ENCODE assay signal across 8 mouse cellular contexts in genomic region chr8:70699834-70700554, GRCm38 (mm10). TPM values are rescaled to one million over a fixed set of nuclear protein-coding genes. Genes with fewer than 3 reads are reported as not detected.
A peak's percentile ranks its signal among the peaks of the same experiment; 100 is the strongest.
DNase-seq lines count a peak whose midpoint lies in the region; ATAC-seq and TF ChIP-seq lines count a peak whose summit lies in the region.

No protein-coding gene starts in this region.

- peak; percentile 64 for DNase-seq in CH12.LX (ENCODE audit: extremely low read depth)
- DNase-seq in cerebellum, adult 11-12 months, result peak; percentile 92
- peak; percentile 72 for DNase-seq in heart, postnatal 25 days (ENCODE audit: low spot score)
- peak; percentile 76 to 83 for DNase-seq in layer of hippocampus, adult 8-10 months (ENCODE audit: low spot score in 2 of 2)
- peak; percentile 88 for DNase-seq in lung, embryonic 14.5 days
- DNase-seq in ovary, postnatal 14 days (ENCODE audit: low spot score), result peak; percentile 67
- DNase-seq in thymus, postnatal 0 days (ENCODE audit: low spot score), result peak; percentile 90

- no peaks in the 10 kb centered on the region for H3K9me3 ChIP-seq in CH12.LX (replicated peaks; ENCODE audit: low read length)
- no peaks in the 10 kb centered on the region for H3K9me3 ChIP-seq in forebrain, embryonic 15.5 days
- no peaks in the 10 kb centered on the region for H3K9me3 ChIP-seq in lung, embryonic 14.5 days (ENCODE audit: low read depth, low read length)

- no peak overlapping the region for H3K4me2 ChIP-seq in CH12.LX (ENCODE audit: insufficient read depth, low read depth, poor library complexity, severe bottlenecking)
- H3K4me2 ChIP-seq in forebrain, embryonic 15.5 days (replicated peaks), result peak overlapping the region; percentile 69
- H3K4me2 ChIP-seq in lung, embryonic 14.5 days, result peak overlapping the region; percentile 73

- dilution Hi-C loops in CH12.LX (cut with MboI; ENCODE audit: extremely low pct_ligation_motif_present, extremely low pct_unique_long_range_greater_than_20kb, low sequenced_read_pairs), result no loop called here

- ATAC-seq in forebrain, embryonic 15.5 days (replicated peaks), result peak; percentile 7
- ATAC-seq in lung, embryonic 14.5 days (ENCODE audit: insufficient read depth), result no peak

- H3K4me3 ChIP-seq in CH12.LX (replicated peaks in 1 of 3; ENCODE audit: low read depth in 2 of 3, low read length in 2 of 3, poor library complexity in 1 of 3), result peak overlapping the region; percentile 80 to 99 (median 82)
- H3K4me3 ChIP-seq in forebrain, embryonic 15.5 days, result peak overlapping the region; percentile 95
- peak overlapping the region; percentile 97 for H3K4me3 ChIP-seq in lung, embryonic 14.5 days (ENCODE audit: low read depth, low read length)

- H3K27me3 ChIP-seq in CH12.LX (replicated peaks), result no peaks in the 10 kb centered on the region
- no peaks in the 10 kb centered on the region for H3K27me3 ChIP-seq in forebrain, embryonic 15.5 days
- no peaks in the 10 kb centered on the region for H3K27me3 ChIP-seq in lung, embryonic 14.5 days (ENCODE audit: insufficient read depth, low read length)

- TF ChIP-seq POLR2A in CH12.LX (IDR thresholded peaks at IDR 0.05; ENCODE audit: low read depth, low read length), result peak; percentile 39; the same call in 1 of the 2 replicates

- H3K36me3 ChIP-seq in CH12.LX (replicated peaks in 1 of 2; ENCODE audit: control insufficient read depth in 1 of 2, insufficient read depth in 1 of 2, low read length in 1 of 2), result peaks cover 0 to 31% of the 10 kb centered on the region in 2 experiments
- peaks cover 3% of the 10 kb centered on the region; the same call in 1 of the 2 replicates for H3K36me3 ChIP-seq in forebrain, embryonic 15.5 days
- H3K36me3 ChIP-seq in lung, embryonic 14.5 days (ENCODE audit: insufficient read depth), result peaks cover 20% of the 10 kb centered on the region

- peaks cover 8 to 47% of the 10 kb centered on the region in 2 experiments for H3K4me1 ChIP-seq in CH12.LX (ENCODE audit: control insufficient read depth in 1 of 2, insufficient read depth in 2 of 2)
- peaks cover 65% of the 10 kb centered on the region for H3K4me1 ChIP-seq in forebrain, embryonic 15.5 days
- H3K4me1 ChIP-seq in lung, embryonic 14.5 days (ENCODE audit: insufficient read depth), result peaks cover 23% of the 10 kb centered on the region

- TF ChIP-seq CTCF in CH12.LX (conservative IDR thresholded peaks at IDR 0.05 in 1 of 2, IDR thresholded peaks at IDR 0.05 in 1 of 2; ENCODE audit: low read depth in 2 of 2, low read length in 2 of 2), result no peak
- no peak for TF ChIP-seq CTCF in lung, embryonic 14.5 days (IDR thresholded peaks at IDR 0.05; ENCODE audit: low read depth)

- peak overlapping the region; percentile 99 for H3K9ac ChIP-seq in CH12.LX (ENCODE audit: insufficient read depth, low read depth)
- H3K9ac ChIP-seq in forebrain, embryonic 15.5 days (replicated peaks), result peak overlapping the region; percentile 100
- peak overlapping the region; percentile 99 for H3K9ac ChIP-seq in lung, embryonic 14.5 days

- no peak for TF ChIP-seq RAD21 in CH12.LX (IDR thresholded peaks at IDR 0.05; ENCODE audit: low read depth, low read length)

- peak overlapping the region; percentile 92 for H3K27ac ChIP-seq in CH12.LX (ENCODE audit: insufficient read depth, low read depth)
- H3K27ac ChIP-seq in forebrain, embryonic 15.5 days (replicated peaks), result peak overlapping the region; percentile 98
- H3K27ac ChIP-seq in lung, embryonic 14.5 days (ENCODE audit: low read depth), result peak overlapping the region; percentile 99

- under 1% methylated on average over 59 of the region's 59 CpGs for WGBS in forebrain, embryonic 15.5 days
- WGBS in lung, embryonic 14.5 days, result under 1% methylated on average over 58 of the region's 59 CpGs

- H3K79me2 ChIP-seq in CH12.LX (replicated peaks; ENCODE audit: control insufficient read depth, extremely low read depth, insufficient read depth, poor library complexity, severe bottlenecking), result peaks cover 23% of the 10 kb centered on the region

- no peak for TF ChIP-seq EP300 in CH12.LX (IDR thresholded peaks at IDR 0.05; ENCODE audit: low read length)

- intact Hi-C loops in heart, postnatal 25 days (cut with DNase I), result loop anchor here (1.0 to 2.0 kb wide), 2 partner anchors 27 to 69 kb away; partner anchors contain the start of gene Lsm4

- in situ Hi-C loops in CH12.LX (cut with MboI; ENCODE audit: low pct_ligation_motif_present, low pct_unique_long_range_greater_than_20kb, low sequenced_read_pairs), result no loop called here

TF ChIP-seq in CH12.LX, 34 proteins besides CTCF, POLR2A, EP300 and RAD21:
- no peak for TF ChIP-seq JUND (conservative IDR thresholded peaks at IDR 0.05; ENCODE audit: low read depth, low read length)
- TF ChIP-seq ZC3H11A (IDR thresholded peaks at IDR 0.05; ENCODE audit: low read depth, low read length), result no peak
- TF ChIP-seq MXI1 (IDR thresholded peaks at IDR 0.05; ENCODE audit: low read depth, low read length), result peak; percentile 1; the same call in 1 of the 2 replicates
- no peak for TF ChIP-seq MAZ (IDR thresholded peaks at IDR 0.05; ENCODE audit: low read depth, low read length)
- no peak for TF ChIP-seq POLR2AphosphoS2 (IDR thresholded peaks at IDR 0.05; ENCODE audit: low read depth, low read length)
- no peak; the same call in 1 of the 2 replicates for TF ChIP-seq ZMIZ1 (IDR thresholded peaks at IDR 0.05; ENCODE audit: low read depth, low read length)
- TF ChIP-seq NRF1 (IDR thresholded peaks at IDR 0.05; ENCODE audit: low read depth, low read length), result peak; percentile 85
- TF ChIP-seq KAT2A (IDR thresholded peaks at IDR 0.05; ENCODE audit: insufficient replicate concordance, low read length), result no peak
- TF ChIP-seq CHD1 (IDR thresholded peaks at IDR 0.05; ENCODE audit: low read depth, low read length), result peak; percentile 64; the same call in 1 of the 2 replicates
- TF ChIP-seq ZNF384 (IDR thresholded peaks at IDR 0.05; ENCODE audit: low read depth, low read length), result no peak

RNA-seq across cellular contexts. Expression of gene Jund, which starts 1.2 kb away (rescaled TPM):
- total RNA-seq in CH12.LX (2012; rRNA removed) (279 and 287 TPM in 2 replicates), CH12.LX (2014; rRNA removed) (147 and 191 TPM in 2 replicates)
- polyA plus RNA-seq in CH12.LX (2012; ENCODE audit: insufficient read length, low read depth), result 255 and 283 TPM in 2 replicates
- 89.0 and 96.0 TPM in 2 replicates for polyA plus RNA-seq in forebrain, embryonic 15.5 days (2015; fragmentation: Nextera tagmentation; extraction: Ambion mirVana)
- total RNA-seq in heart, postnatal 25 days (2021), result 100 to 1,000 TPM; 136 to 141 TPM
- total RNA-seq in layer of hippocampus, adult 8-10 months (2022), result 100 to 1,000 TPM; 149 to 190 (median 160) TPM
- 70.1 and 72.9 TPM in 2 replicates for polyA plus RNA-seq in lung, embryonic 14.5 days (2014; fragmentation: Nextera tagmentation; extraction: Ambion mirVana)
- 85.7 and 111 TPM in 2 replicates for polyA plus RNA-seq in thymus, postnatal 0 days (2015; fragmentation: Nextera tagmentation; extraction: Ambion mirVana)

RNA-seq across cellular contexts. Expression of gene Iqcn, which starts 3.3 kb away (rescaled TPM):
- total RNA-seq in CH12.LX (2012; rRNA removed) (not detected in 2 replicates), CH12.LX (2014; rRNA removed) (not detected in 2 replicates)
- polyA plus RNA-seq in CH12.LX (2012; ENCODE audit: insufficient read length, low read depth), result 0.07 TPM in 1 of 2 replicates, not detected in the other
- 0.13 and 0.14 TPM in 2 replicates for polyA plus RNA-seq in forebrain, embryonic 15.5 days (2015; fragmentation: Nextera tagmentation; extraction: Ambion mirVana)
- total RNA-seq in heart, postnatal 25 days (2021), result not detected
- under 1 TPM in 2 of 4 experiments, not detected in 2; 0.14 to 0.16 TPM for total RNA-seq in layer of hippocampus, adult 8-10 months (2022)
- polyA plus RNA-seq in lung, embryonic 14.5 days (2014; fragmentation: Nextera tagmentation; extraction: Ambion mirVana), result 0.04 TPM in 1 of 2 replicates, not detected in the other
- polyA plus RNA-seq in thymus, postnatal 0 days (2015; fragmentation: Nextera tagmentation; extraction: Ambion mirVana), result 0.04 and 0.06 TPM in 2 replicates

RNA-seq across cellular contexts. Expression of gene Gm3336, which starts 18.3 kb away (rescaled TPM):
- 0.25 and 0.34 TPM in 2 replicates for total RNA-seq in CH12.LX (2012; rRNA removed)
- total RNA-seq in CH12.LX (2014; rRNA removed), result 0.31 TPM in 1 of 2 replicates, not detected in the other
- polyA plus RNA-seq in CH12.LX (2012; ENCODE audit: insufficient read length, low read depth), result 0.49 and 0.89 TPM in 2 replicates
- not detected in 2 replicates for polyA plus RNA-seq in forebrain, embryonic 15.5 days (2015; fragmentation: Nextera tagmentation; extraction: Ambion mirVana)
- not detected for total RNA-seq in heart, postnatal 25 days (2021)
- not detected for total RNA-seq in layer of hippocampus, adult 8-10 months (2022)
- polyA plus RNA-seq in lung, embryonic 14.5 days (2014; fragmentation: Nextera tagmentation; extraction: Ambion mirVana), result not detected in 2 replicates
- 0.29 and 0.32 TPM in 2 replicates for polyA plus RNA-seq in thymus, postnatal 0 days (2015; fragmentation: Nextera tagmentation; extraction: Ambion mirVana)

RNA-seq across cellular contexts. Expression of gene Pde4c, which starts 23.5 kb away (rescaled TPM):
- total RNA-seq in CH12.LX (2012; rRNA removed) (3.8 and 4.7 TPM in 2 replicates), CH12.LX (2014; rRNA removed) (2.3 and 3.1 TPM in 2 replicates)
- polyA plus RNA-seq in CH12.LX (2012; ENCODE audit: insufficient read length, low read depth), result 6.5 TPM in 2 replicates
- polyA plus RNA-seq in forebrain, embryonic 15.5 days (2015; fragmentation: Nextera tagmentation; extraction: Ambion mirVana), result 0.13 and 0.22 TPM in 2 replicates
- total RNA-seq in heart, postnatal 25 days (2021), result 1 to 10 TPM; 2.5 to 3.7 TPM
- 1 to 10 TPM; 1.1 to 2.9 (median 1.5) TPM for total RNA-seq in layer of hippocampus, adult 8-10 months (2022)
- polyA plus RNA-seq in lung, embryonic 14.5 days (2014; fragmentation: Nextera tagmentation; extraction: Ambion mirVana), result 0.17 and 0.23 TPM in 2 replicates
- polyA plus RNA-seq in thymus, postnatal 0 days (2015; fragmentation: Nextera tagmentation; extraction: Ambion mirVana), result 0.28 and 0.35 TPM in 2 replicates

RNA-seq across cellular contexts. Expression of gene Lsm4, which starts 26.9 kb away (rescaled TPM):
- 135 and 168 TPM in 2 replicates for total RNA-seq in CH12.LX (2012; rRNA removed)
- total RNA-seq in CH12.LX (2014; rRNA removed), result 134 and 143 TPM in 2 replicates
- 240 and 256 TPM in 2 replicates for polyA plus RNA-seq in CH12.LX (2012; ENCODE audit: insufficient read length, low read depth)
- polyA plus RNA-seq in forebrain, embryonic 15.5 days (2015; fragmentation: Nextera tagmentation; extraction: Ambion mirVana), result 211 and 228 TPM in 2 replicates
- total RNA-seq in heart, postnatal 25 days (2021), result 10 to 100 TPM; 60.6 to 62.9 TPM
- 10 to 100 TPM; 57.1 to 66.2 (median 64.1) TPM for total RNA-seq in layer of hippocampus, adult 8-10 months (2022)
- 305 and 327 TPM in 2 replicates for polyA plus RNA-seq in lung, embryonic 14.5 days (2014; fragmentation: Nextera tagmentation; extraction: Ambion mirVana)
- 333 and 377 TPM in 2 replicates for polyA plus RNA-seq in thymus, postnatal 0 days (2015; fragmentation: Nextera tagmentation; extraction: Ambion mirVana)
